Mouse (Mus musculus) v-Abl transformed pro-B cells (cell line): ENCODE results near the gene Pidd1.

ENCODE experiments used
- in situ Hi-C, 2 experiments: fragments of 400-800 bp; cut with MboI; formaldehyde crosslinking; loops; one replicate each; pipeline ENCODE4 v1.15.1; 2025; ENCODE audit not compliant: unreplicated experiment in 2 of 2

The Pidd1 gene

GRCm38 (mm10) chr7:141391625-141392551 lies 51.9 kb downstream of the Pidd1 start, which contains the start of gene Taldo1:
TSS of gene Taldo1 (plus strand) at chr7:141392199.
- in situ Hi-C loops = no loop called here

DNA sequence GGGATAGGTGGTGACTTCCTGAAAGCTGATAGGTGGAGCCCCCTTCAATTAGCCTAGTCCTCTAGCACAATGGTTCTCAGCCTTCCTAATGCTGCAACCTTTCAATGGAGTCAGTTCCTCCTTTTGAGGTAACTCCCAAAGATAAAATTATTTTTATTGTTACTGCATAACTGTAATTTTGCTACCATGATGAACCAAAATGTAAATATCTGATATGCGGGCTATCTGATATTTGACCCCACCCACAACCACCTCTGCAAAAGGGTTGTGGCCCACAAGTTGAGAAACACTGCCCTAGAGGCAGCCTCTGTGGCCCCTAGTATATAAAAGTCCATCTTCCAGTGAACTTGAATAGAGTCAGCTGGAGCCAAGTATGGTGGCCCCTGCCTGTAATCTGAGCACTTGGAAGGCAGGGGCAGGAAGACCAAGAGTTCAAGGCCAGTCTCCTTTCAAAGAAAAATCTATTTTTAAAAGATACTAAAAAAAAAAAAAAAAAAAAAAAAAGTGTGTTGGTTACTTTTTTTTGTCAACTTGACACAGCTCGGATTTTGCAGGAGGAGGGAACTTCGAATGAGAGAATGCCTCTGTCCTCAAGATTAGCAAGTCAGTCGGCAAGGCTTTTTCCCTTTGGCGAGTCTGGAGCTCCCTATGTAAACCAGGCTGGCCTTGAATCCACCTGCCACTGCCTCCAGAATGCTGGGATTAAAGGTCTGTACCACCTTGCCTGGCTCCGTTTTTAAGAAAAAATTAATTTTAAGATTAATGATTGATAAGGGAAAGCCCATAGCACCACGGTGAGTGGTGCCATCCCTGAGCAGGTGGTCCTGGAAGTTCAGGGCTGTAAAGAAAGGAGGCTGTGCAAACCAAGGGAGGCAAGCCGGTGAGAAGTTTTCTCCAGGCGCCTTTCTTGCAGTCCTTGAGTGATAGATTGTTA lies 53.2 kb downstream of the Pidd1 start:
- in situ Hi-C loops = no loop called here

DNA sequence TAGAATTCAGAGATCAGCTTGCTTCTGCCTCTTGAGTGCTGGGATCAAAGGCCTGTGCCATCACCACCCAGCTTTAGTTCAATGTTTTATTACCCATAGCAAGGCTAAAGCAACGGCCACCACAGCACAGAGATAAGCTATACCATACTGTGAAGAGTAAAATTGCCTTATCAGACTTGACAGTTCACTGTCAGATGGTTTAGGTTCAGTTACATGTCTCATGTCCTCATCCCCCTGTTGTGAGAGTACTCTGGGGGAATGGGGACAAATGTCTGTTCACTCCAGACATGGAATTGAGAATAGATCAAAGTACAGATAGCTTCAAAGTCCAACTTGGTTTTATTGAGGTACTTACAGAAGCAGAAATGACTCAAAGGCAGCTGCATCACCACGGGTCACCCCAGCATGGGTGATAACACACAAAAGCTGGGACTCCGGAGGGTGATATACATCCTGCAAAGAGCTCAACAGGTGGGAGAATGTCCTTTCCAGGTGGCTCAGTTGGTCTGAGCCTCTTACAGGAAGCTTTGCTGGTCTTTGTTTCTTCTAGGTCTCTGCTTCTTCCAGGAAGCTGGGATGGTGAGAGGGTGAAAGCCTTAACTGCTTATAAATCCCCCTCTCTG lies 55.2 kb downstream of the Pidd1 start:
- in situ Hi-C loops = no loop called here
